Mouse (Mus musculus) right cerebral cortex, postnatal 10 days (tissue): ENCODE results near the gene Foxp4.

Experiments
- DNase-seq, 2 experiments: peaks; one replicate each; pipeline ENCODE4 v3.0.0; 2021; ENCODE audit warnings: low spot score in 2 of 2

The Foxp4 gene

GRCm38 (mm10) chr17:47854908-47855307 lies 69.5 kb downstream of the Foxp4 start:
- DNase-seq, result no peak

GRCm38 (mm10) chr17:47853760-47854159 lies 70.7 kb downstream of the Foxp4 start:
- no peak for DNase-seq

GRCm38 (mm10) chr17:47853336-47853735 lies 71.1 kb downstream of the Foxp4 start:
- peak in 1 of 2 experiments; percentile 16 for DNase-seq

GRCm38 (mm10) chr17:47851798-47852360 lies 72.6 kb downstream of the Foxp4 start:
- peak in 1 of 2 experiments; percentile 17 for DNase-seq

GRCm38 (mm10) chr17:47850639-47851314 lies 73.7 kb downstream of the Foxp4 start:
- peak in 1 of 2 experiments; percentile 18 for DNase-seq

GRCm38 (mm10) chr17:47850035-47850434 lies 74.4 kb downstream of the Foxp4 start:
- DNase-seq, result peak in 1 of 2 experiments; percentile 23

- no peak for DNase-seq
These were observed 76.5 kb downstream of the Foxp4 start for GRCm38 (mm10) chr17:47847985-47848384.

- no peak for DNase-seq
These were observed 78.8 kb downstream of the Foxp4 start for GRCm38 (mm10) chr17:47845609-47846008.

- no peak for DNase-seq
These were observed 81.0 kb downstream of the Foxp4 start for GRCm38 (mm10) chr17:47843465-47843864.

DNA sequence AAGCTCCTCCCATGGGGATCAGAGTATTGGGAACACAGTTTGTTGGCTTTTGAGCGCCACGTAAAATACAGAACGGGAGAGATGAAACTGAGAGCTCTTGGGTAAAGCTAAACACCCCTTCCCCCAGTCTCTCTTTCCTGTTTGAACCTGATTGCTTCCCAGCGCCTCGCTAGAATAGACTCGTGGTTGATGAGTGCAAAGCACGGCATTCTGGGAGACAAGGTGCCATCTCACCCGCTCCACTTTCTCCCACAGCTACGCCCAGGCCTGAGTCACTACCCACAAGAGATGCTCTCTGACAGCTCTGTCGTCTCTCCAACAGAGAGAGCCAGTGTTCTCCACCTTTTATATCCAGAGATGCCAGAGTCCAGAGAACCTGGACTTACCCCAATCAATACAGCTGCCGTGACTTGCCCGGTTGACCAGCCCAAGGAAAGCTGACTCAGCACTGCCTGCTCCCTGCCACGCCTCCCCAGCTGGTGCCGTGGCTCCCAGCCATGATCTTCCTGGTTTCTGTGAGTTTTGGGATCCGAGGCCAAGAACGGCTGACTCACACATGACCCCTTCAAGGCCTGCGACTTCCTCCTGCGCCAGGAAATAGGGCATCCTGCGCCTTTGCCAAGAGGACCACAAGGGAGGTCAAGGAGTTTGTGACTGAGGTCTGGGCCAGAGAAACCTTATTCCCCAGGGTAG lies 82.4 kb downstream of the Foxp4 start:
- peak; percentile 38 to 40 for DNase-seq

GRCm38 (mm10) chr17:47841521-47841920 lies 82.9 kb downstream of the Foxp4 start:
- no peak for DNase-seq

GRCm38 (mm10) chr17:47837808-47838207 lies 86.6 kb downstream of the Foxp4 start:
- peak; percentile 29 to 33 for DNase-seq

DNA sequence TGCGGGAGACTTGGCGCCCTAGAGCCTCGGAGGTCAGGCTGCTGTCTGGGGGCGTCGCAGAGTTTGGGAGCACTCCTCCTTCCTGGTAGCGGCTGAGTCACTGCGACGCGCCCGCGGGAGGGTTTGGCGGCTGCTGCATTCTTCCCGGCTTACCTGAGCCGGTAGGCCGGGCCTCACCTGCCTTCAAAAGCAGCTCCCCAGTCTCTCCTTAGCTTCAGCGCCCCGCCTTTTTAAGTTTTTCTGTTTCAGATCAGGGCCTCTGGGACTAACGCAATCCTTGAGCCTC lies 90.0 kb downstream of the Foxp4 start, which contains the start of gene Mdfi:
Mdfi (minus strand) TSS at position 210 of the 286 bp plus-strand sequence.
- peak in 1 of 2 experiments; percentile 22 for DNase-seq

GRCm38 (mm10) chr17:47833628-47834481 lies 90.6 kb downstream of the Foxp4 start:
- DNase-seq, result peak in 1 of 2 experiments; percentile 14

DNA sequence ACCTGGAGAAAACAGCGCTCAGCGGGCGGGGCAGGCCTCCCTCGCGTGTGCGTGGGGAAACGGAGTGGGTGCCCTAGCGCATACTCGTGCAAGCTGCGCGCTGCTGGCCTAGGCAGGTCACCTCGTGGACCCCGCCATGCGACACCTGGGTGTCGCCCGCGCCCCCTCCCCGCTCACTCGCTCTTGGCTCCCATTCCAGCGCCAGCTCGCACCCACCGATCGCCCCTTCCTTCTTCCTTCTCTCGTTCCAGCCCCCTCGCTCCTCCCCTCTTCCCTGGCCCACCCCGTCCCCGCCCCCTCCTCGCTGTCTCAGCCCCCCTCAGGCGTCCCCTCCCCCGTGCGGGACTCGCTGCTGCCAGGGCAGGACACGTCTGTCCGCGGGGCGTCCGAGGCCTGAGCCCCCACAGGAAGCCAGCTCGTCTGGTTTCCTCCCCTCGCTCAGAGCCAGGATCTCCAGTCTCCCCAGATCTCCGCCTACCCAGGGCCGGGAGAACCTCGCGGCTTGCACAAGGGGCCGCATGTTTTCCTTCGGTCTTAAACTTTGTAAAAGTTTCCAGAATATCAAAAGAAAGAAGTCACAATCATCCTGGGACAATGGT lies 91.3 kb downstream of the Foxp4 start:
- peak; percentile 35 to 42 for DNase-seq

- no peak for DNase-seq
These were observed 91.9 kb downstream of the Foxp4 start for GRCm38 (mm10) chr17:47832501-47833028.

GRCm38 (mm10) chr17:47831772-47832171 lies 92.7 kb downstream of the Foxp4 start:
- no peak for DNase-seq

- peak in 1 of 2 experiments; percentile 15 for DNase-seq
These were observed 93.3 kb downstream of the Foxp4 start for GRCm38 (mm10) chr17:47831161-47831560.

DNA sequence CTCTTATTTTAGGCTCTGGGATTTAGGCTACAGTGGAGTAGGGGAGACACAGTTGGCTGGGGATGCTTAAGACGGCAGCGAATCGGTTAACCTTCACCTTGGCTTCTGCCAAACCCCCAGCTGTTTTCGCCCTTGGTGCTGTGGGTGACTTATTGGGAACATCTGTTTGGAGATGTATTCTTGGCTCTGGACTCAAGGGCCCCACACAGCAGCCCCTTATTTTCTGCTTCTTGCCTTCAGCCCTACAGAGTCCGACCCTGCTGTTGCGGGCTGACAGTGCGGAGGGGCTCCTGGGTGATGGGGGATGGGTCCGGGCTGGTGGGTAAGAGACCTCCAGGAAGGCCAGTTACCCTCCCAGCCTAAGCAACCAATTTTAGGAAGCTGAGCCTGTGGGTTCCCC lies 103.1 kb downstream of the Foxp4 start:
- DNase-seq, result no peak

DNA sequence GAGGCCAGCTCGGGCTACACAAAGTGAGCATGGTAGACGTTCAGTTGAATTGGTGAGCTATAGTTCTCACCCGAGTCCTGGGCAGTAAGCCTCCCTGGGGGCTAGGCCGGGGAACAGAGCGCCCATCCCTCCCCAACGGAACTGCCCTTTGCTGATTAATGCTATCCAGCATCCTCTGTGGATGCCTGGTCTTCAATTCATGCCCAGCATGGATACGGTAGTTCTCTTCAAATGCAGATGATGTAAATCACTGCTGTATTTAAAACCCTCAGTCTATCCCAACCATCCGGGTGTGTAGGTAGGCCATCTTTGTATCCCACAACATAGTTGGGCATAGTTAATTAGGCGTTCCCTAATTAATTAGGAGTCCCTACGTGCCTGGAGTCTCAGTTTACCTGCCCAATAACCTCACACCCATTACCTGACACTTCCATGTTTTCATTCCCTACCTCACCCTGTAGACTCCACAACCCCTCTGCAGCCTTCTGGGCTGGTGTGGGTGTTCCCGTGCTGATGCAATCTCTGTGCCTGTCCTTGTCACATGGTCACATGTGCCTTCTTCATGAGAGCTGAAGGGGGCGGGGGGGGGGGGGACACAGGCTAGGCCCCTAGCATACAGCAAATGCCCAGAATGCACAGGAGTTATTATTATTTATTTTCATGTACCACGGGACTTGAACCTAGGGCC lies 106.3 kb downstream of the Foxp4 start:
- DNase-seq, result no peak
